Mouse (Mus musculus) midbrain, postnatal 0 days (tissue): ENCODE data around the gene Zpr1. TPM values are rescaled to one million over a fixed set of nuclear protein-coding genes. Genes with fewer than 3 reads are reported as not detected.
A peak's percentile ranks its signal among the peaks of the same experiment; 100 is the strongest.

Experiments used
- ATAC-seq: fragments of 200-750 bp; cut with Nextera tagmentation; 2 replicates; pipeline ENCODE4 v1.8.0; 2017; ENCODE audit warnings: moderate number of reproducible peaks, mild to moderate bottlenecking, moderate TSS enrichment, moderate library complexity; ENCODE audit not compliant: low FRiP score
- DNase-seq: peaks from one replicate; pipeline ENCODE4 v3.0.0-alpha.2; 2015; ENCODE audit warnings: low spot score
- H3K27ac ChIP-seq: fragments of 300-500 bp; sonication (generic); 2 replicates; pipeline ENCODE4 v1.5.1; 2014; ENCODE audit warnings: low read depth, mild to moderate bottlenecking, low read length, mixed read lengths
- H3K27me3 ChIP-seq: fragments of 300-500 bp; sonication (generic); 2 replicates; pipeline ENCODE4 v1.6.1; 2014; ENCODE audit warnings: low read length, control low read depth, mixed read lengths; ENCODE audit not compliant: insufficient read depth
- H3K36me3 ChIP-seq: fragments of 300-500 bp; sonication (generic); 2 replicates; pipeline ENCODE4 v1.6.1; 2014; ENCODE audit warnings: low read length, control low read depth, mixed read lengths; ENCODE audit not compliant: insufficient read depth
- H3K4me1 ChIP-seq: fragments of 300-500 bp; sonication (generic); 2 replicates; pipeline ENCODE4 v1.6.1; 2014; ENCODE audit warnings: mild to moderate bottlenecking, control low read depth, antibody characterized with exemption, low read length, mixed read lengths; ENCODE audit not compliant: insufficient read depth
- H3K4me2 ChIP-seq: fragments of 300-500 bp; sonication (generic); 2 replicates; pipeline ENCODE4 v1.6.1; 2014; ENCODE audit warnings: low read depth, mild to moderate bottlenecking, low read length, mixed read lengths; ENCODE audit not compliant: poor library complexity, severe bottlenecking
- H3K4me3 ChIP-seq: fragments of 300-500 bp; sonication (generic); 2 replicates; pipeline ENCODE4 v1.5.1; 2014; ENCODE audit warnings: low read depth, mild to moderate bottlenecking, low read length, moderate library complexity
- H3K9ac ChIP-seq: fragments of 300-500 bp; sonication (generic); replicated peaks from 2 replicates; pipeline ENCODE4 v1.6.1; 2014; ENCODE audit warnings: mild to moderate bottlenecking, low read length, moderate library complexity, mixed read lengths; ENCODE audit not compliant: poor library complexity, severe bottlenecking
- H3K9me3 ChIP-seq: fragments of 300-500 bp; sonication (generic); 2 replicates; pipeline ENCODE4 v1.6.1; 2016; ENCODE audit warnings: low read length, control low read depth
- CTCF ChIP-seq: IDR thresholded peaks from 2 replicates; pipeline ENCODE4 v1.5.1; 2016; ENCODE audit warnings: antibody characterized with exemption, mild to moderate bottlenecking
- WGBS: fragments of 180-500 bp; shearing (Covaris S2); extraction: QIAGEN DNeasy Blood & Tissue Kit; methylation state at CpG from one replicate; pipeline ENCODE4 v1.1.7; 2014; 5-methylcytosine and 5-hydroxymethylcytosine counted together
- polyA plus RNA-seq: library from polyadenylated mRNA; unstranded; fragments of >200 nt; fragmentation: Nextera tagmentation; extraction: Ambion mirVana; gene quantifications from 2 replicates; pipeline ENCODE4 v1.2.1, GENCODE M21; 2015
- total RNA-seq: library from RNA; depleted of rRNA; stranded (reverse); fragments of >200 nt; gene quantifications from 2 replicates; pipeline ENCODE4 v1.2.3, GENCODE M21; 2014

Zpr1 gene
- total and polyA plus RNA-seq, 2 experiments from 2014 or later: 33.7 to 46.3 TPM

DNA sequence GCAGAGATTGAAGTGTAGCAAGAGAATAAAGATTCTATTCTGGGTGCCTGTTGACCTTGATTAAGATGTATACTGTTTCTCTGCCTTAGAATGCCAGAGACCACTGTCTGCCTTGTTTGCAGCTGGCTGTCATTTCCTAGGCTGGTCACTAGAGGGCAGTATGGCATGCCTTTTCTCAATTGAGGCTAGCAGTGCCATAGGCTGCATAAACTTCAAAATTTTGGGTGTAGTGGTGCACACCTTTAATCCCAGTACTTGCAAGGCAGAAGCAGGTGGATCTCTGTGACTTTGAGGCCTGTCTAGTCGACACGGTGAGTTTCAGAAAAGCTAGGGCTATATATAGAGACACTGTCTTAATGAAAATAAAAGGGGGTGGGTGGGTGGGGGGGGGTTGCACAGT, 29.3 kb downstream of the Zpr1 start:
- H3K27ac ChIP-seq: no peak overlapping the region
- H3K4me2 ChIP-seq: no peak overlapping the region
- peak; percentile 95 for TF ChIP-seq CTCF
- no peaks in the 10 kb centered on the region for H3K4me1 ChIP-seq
- no peaks in the 10 kb centered on the region for H3K27me3 ChIP-seq
- H3K9me3 ChIP-seq: no peaks in the 10 kb centered on the region
- no peak overlapping the region for H3K4me3 ChIP-seq
- ATAC-seq: no peak
- H3K9ac ChIP-seq: no peak overlapping the region
- peaks cover 18% of the 10 kb centered on the region for H3K36me3 ChIP-seq
- peak; percentile 77 for DNase-seq
- 7% methylated on average over 2 of the region's 2 CpGs for WGBS

- H3K4me2 ChIP-seq: no peak overlapping the region
- H3K9me3 ChIP-seq: no peaks in the 10 kb centered on the region
- no peak overlapping the region for H3K27ac ChIP-seq
- ATAC-seq (no peak), DNase-seq (no peak)
- no peaks in the 10 kb centered on the region for H3K4me1 ChIP-seq
- H3K9ac ChIP-seq: no peak overlapping the region
- peak; percentile 54 for TF ChIP-seq CTCF
- H3K27me3 ChIP-seq: no peaks in the 10 kb centered on the region
- no peaks in the 10 kb centered on the region for H3K36me3 ChIP-seq
- WGBS: 13% methylated on average over 7 of the region's 7 CpGs
- H3K4me3 ChIP-seq: no peak overlapping the region
Observed at GRCm38 (mm10) chr9:46309121-46309520, 36.3 kb downstream of the Zpr1 start.

- no peak overlapping the region for H3K4me3 ChIP-seq
- H3K9me3 ChIP-seq: no peaks in the 10 kb centered on the region
- peak; percentile 95 for TF ChIP-seq CTCF
- ATAC-seq (peak; percentile 60; the same call in 1 of the 2 replicates), DNase-seq (peak; percentile 76)
- no peaks in the 10 kb centered on the region for H3K27me3 ChIP-seq
- H3K36me3 ChIP-seq: no peaks in the 10 kb centered on the region
- no peak overlapping the region for H3K27ac ChIP-seq
- no peak overlapping the region for H3K4me2 ChIP-seq
- no peak overlapping the region for H3K9ac ChIP-seq
- WGBS: 10% methylated on average over 4 of the region's 4 CpGs
- peaks cover 12% of the 10 kb centered on the region for H3K4me1 ChIP-seq
Observed at GRCm38 (mm10) chr9:46314507-46314906, 41.6 kb downstream of the Zpr1 start.

DNA sequence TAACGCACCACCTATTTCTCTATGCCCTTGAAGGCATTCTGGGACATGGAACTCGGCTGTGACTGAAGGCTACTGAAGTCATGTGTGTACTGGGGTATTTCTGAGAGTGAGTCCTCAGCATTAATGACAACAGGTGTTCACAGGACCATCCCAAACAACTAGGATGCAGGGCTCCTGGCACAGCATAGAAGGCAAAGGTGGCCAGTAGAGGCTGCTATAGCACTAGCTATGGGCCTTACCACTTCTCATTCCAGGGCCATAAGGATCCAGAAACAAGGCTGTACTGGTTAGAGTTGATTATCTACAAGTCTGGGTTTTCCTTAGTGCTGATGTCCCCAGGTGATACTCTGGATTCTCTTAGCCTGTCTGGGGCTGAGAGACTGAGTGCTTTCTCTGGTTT, 42.1 kb downstream of the Zpr1 start:
- H3K4me3 ChIP-seq: no peak overlapping the region
- no peak overlapping the region for H3K9ac ChIP-seq
- peaks cover 12% of the 10 kb centered on the region for H3K4me1 ChIP-seq
- H3K36me3 ChIP-seq: no peaks in the 10 kb centered on the region
- WGBS: 44% methylated on average over 2 of the region's 2 CpGs
- no peak overlapping the region for H3K4me2 ChIP-seq
- H3K27me3 ChIP-seq: no peaks in the 10 kb centered on the region
- DNase-seq (peak; percentile 43), ATAC-seq (no peak)
- peak overlapping the region; percentile 32; the same call in 1 of the 2 replicates for H3K27ac ChIP-seq
- TF ChIP-seq CTCF: peak; percentile 51
- H3K9me3 ChIP-seq: no peaks in the 10 kb centered on the region

GRCm38 (mm10) chr9:46315807-46316365, 43.0 kb downstream of the Zpr1 start:
- Histone ChIP-seq H3K27ac (peak overlapping the region; percentile 32), H3K27me3 (no peaks in the 10 kb centered on the region), H3K9me3 (no peaks in the 10 kb centered on the region), H3K4me3 (no peak overlapping the region), H3K9ac (no peak overlapping the region; the same call in 1 of the 2 replicates), H3K36me3 (no peaks in the 10 kb centered on the region), H3K4me2 (no peak overlapping the region), H3K4me1 (peaks cover 12% of the 10 kb centered on the region)
- 19% methylated on average over 11 of the region's 11 CpGs for WGBS
- DNase-seq (peak; percentile 55), ATAC-seq (peak; percentile 71; the same call in 1 of the 2 replicates)
- no peak for TF ChIP-seq CTCF

DNA sequence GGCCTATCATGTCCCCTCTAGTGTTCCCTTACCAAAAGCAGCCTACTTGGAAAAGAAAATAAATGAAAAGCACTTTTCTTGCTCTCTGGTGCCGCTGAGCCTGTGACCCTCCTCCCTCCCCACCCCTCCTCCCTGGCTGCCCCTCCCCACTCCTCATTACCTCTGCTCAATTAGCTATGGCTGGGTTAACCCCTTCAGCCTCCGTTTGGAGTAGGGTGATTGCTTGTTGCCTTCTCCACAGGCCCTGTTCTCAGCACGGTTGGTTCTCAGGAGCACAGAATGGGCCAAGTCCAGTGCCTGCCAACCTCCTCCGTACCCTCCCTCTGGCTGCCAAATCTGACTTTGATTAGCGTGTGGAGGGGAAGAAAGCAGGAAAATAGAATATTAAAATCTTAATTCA, 43.5 kb downstream of the Zpr1 start:
- no peaks in the 10 kb centered on the region for H3K27me3 ChIP-seq
- H3K9ac ChIP-seq: no peak overlapping the region
- no peak overlapping the region; the same call in 1 of the 2 replicates for H3K27ac ChIP-seq
- WGBS: 13% methylated on average over 5 of the region's 5 CpGs
- H3K4me1 ChIP-seq: peaks cover 12% of the 10 kb centered on the region
- no peak for ATAC-seq
- H3K4me3 ChIP-seq: no peak overlapping the region
- no peaks in the 10 kb centered on the region for H3K9me3 ChIP-seq
- no peak for TF ChIP-seq CTCF
- no peaks in the 10 kb centered on the region for H3K36me3 ChIP-seq
- no peak overlapping the region for H3K4me2 ChIP-seq
- DNase-seq: peak; percentile 40
